Mouse (Mus musculus): ENCODE data around the gene Fbxo17. TPM values are rescaled to one million over a fixed set of nuclear protein-coding genes. Genes with fewer than 3 reads are reported as not detected.
"Not testable (repeated sequence)": the region's sequence is repeated elsewhere in the genome, so short reads cannot be mapped to it uniquely, and the experiment has no call there.

Gene Fbxo17
- polyA plus RNA-seq (2015; fragmentation: Nextera tagmentation; extraction: Ambion mirVana): 4.4 and 5.3 TPM in 2 replicates

DNA sequence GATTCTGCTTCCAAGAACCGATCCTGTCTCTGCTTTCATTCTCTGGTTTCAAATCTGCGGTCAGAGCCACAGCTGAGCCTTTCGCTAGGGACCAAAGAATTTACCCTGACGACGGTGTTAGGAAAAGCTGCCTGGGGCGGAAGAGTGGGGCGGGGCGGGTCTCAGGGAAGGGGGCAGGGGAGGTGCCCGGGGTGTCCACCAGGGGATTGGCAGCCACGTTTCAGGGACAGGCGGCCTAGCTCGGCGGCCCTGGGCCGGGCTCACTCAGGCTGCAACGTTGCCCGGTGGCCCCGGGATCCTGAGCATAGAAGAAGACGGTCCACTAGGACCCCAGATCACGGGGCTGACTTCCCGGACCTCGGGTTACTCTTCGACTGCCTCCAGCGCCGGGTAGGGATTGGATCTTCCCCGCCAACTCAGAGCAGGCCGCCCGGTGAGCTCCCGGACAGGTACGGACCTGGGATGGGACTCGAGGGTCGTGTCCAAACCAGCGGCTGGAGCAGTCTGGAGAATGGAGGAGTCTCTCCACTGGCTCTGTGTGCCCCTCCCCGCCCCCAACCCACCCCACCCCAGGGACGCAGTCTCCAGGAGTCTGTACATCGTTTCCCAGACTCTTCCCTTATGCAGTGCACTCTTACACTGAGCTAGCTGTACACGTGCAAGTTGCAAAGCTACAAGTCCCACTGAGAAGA is at the start of gene Fbxo17:
Fbxo17 (plus strand) TSS at position 215 of the 692 bp plus-strand sequence.
- 0 out of 2 replicates have a peak, but pooled peaks cover 9% of the 10 kb centered on the region for H3K4me1 ChIP-seq

DNA sequence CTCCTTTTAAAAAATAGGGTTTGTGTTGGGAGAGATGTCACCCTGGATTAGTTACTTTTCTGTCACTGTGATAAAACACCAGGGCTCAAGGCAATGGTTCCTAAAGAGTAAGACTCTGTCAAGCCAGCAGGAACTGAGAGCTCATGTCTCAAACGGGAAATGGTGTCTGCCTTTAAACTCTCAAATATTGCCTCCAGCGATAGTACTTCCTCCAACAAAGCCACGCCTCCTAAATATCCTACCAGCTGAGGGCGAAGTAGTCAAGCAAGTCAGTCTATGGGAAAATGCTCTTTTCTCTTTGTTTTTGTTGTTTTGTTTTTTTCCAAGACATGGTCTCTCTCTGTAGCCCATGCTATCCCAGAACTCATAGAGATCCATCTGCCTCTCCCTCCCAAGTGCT is 45.4 kb upstream of the Fbxo17 start:
- Histone ChIP-seq H3K9me3 (replicated peaks) (no peaks in the 10 kb centered on the region; the same call in 1 of the 2 replicates), H3K4me1 (peaks cover 2% of the 10 kb centered on the region), H3K4me3 (no peak overlapping the region), H3K36me3 (ENCODE audit: poor library complexity, severe bottlenecking) (no peaks in the 10 kb centered on the region), H3K27ac (no peak overlapping the region), H3K27me3 (no peaks in the 10 kb centered on the region), H3K4me2 (no peak overlapping the region), H3K9ac (no peak overlapping the region)
- 79% methylated on average over 4 of the region's 4 CpGs for WGBS
- ATAC-seq: no peak

More for the DNA sequence above, at the start of gene Fbxo17:
- H3K9me3 ChIP-seq (replicated peaks): no peaks in the 10 kb centered on the region
- peak within 1 kb of the TSS; percentile 73 for H3K4me2 ChIP-seq
- H3K36me3 ChIP-seq (ENCODE audit: poor library complexity, severe bottlenecking): no peaks in the 10 kb centered on the region
- 1% methylated on average over 36 of the region's 36 CpGs for WGBS
- H3K9ac ChIP-seq: peak within 1 kb of the TSS; percentile 68
- peak; percentile 70 for ATAC-seq
- 0 out of 2 replicates have a peak, but pooled peaks cover 3% of the 10 kb centered on the region for H3K27me3 ChIP-seq
- no peak within 1 kb of the TSS for H3K27ac ChIP-seq
- H3K4me3 ChIP-seq: peak within 1 kb of the TSS; percentile 46

DNA sequence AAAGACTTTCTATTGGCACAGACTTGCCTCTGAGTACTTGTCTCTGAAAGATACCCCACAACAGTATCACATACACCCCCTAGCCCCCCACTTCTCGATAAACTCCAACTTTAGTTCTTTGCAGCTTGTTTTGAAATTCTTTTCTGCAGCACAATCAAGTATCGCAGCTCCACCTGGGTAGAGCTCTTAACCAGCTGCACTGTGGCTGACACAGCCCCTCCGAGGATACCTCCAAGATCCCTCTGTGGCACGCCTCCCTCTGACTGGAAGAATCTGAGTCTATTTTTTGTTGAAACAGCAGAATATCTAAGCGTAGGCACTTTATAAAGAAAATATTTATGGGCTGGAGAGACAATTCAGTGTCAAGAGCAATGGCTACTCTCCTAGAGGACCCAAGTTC is 44.3 kb upstream of the Fbxo17 start:
- H3K27ac ChIP-seq: no peak overlapping the region
- no peak for ATAC-seq
- H3K36me3 ChIP-seq (ENCODE audit: poor library complexity, severe bottlenecking): no peaks in the 10 kb centered on the region
- 92% methylated on average over 5 of the region's 5 CpGs for WGBS
- no peak overlapping the region for H3K4me3 ChIP-seq
- no peaks in the 10 kb centered on the region for H3K27me3 ChIP-seq
- H3K9ac ChIP-seq: no peak overlapping the region
- no peaks in the 10 kb centered on the region; the same call in 1 of the 2 replicates for H3K9me3 ChIP-seq (replicated peaks)
- no peak overlapping the region for H3K4me2 ChIP-seq
- no peaks in the 10 kb centered on the region for H3K4me1 ChIP-seq

DNA sequence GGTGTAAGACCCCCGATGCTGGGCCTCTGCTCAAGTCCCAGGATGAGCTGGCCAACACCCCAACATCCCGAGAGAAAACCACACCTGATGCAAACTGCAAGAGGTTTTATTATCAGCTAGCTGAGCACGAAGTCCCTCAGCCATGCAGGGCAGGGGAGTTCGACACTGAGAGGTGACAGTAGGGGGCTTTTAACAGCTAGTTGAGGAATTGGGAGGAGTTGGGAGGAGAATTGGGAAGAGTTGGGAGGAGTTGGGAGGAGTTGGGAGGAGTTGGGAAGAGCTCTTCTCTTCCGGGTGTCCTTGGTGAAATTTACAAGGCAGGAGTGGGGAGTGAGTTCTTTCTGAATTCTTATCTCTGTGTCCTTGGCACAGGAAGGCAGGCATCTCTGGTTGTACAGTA is 43.8 kb upstream of the Fbxo17 start:
- H3K4me3 ChIP-seq; H3K9ac ChIP-seq; H3K36me3 ChIP-seq (ENCODE audit: poor library complexity, severe bottlenecking); H3K9me3 ChIP-seq (replicated peaks); H3K27me3 ChIP-seq; H3K27ac ChIP-seq; H3K4me1 ChIP-seq; ATAC-seq; H3K4me2 ChIP-seq: not testable (repeated sequence)
- 75% methylated on average over 5 of the region's 5 CpGs for WGBS

DNA sequence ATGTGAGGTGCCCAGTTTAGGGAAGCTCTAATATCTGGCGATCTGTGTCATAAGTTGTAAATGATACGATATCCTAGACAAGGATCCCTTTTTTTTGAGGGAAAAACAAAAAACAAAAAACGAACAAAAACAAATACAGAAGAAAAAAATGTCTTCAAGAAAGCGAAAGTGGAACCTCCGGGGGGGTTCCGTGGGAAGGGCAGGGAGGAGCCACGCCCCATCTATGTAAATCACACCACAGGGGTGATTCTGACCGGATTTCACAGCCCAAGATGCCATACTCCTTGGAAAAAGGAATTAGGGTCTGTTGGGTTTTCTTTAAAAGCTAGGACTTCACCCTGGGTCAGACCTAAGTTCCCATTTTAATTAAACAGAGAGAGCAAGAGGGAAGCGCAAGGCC is 41.6 kb upstream of the Fbxo17 start:
- Histone ChIP-seq H3K36me3 (ENCODE audit: poor library complexity, severe bottlenecking) (no peaks in the 10 kb centered on the region), H3K9ac (no peak overlapping the region), H3K4me2 (no peak overlapping the region), H3K27me3 (no peaks in the 10 kb centered on the region), H3K9me3 (replicated peaks) (no peaks in the 10 kb centered on the region; the same call in 1 of the 2 replicates), H3K27ac (no peak overlapping the region), H3K4me3 (no peak overlapping the region), H3K4me1 (no peaks in the 10 kb centered on the region)
- no peak for ATAC-seq
- 77% methylated on average over 9 of the region's 9 CpGs for WGBS

DNA sequence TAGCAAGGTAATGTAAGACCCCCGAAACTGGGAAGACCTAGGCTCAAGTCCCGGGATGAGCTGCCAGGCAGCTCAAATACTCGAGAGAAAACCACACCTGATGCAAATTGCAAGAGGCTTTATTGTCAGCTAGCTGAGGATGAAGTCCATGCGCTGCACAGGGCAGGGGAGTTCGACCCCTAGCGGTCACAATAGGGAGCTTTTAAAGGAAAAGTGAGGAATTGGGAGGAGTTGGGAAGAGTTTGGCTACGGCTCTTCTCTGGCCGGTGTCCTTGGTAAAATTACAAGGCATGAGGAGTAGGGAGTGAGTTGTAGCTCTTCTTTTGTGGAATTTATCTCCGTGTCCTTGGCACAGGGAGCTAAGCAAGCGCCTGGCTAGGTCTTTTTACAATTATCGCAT is 40.9 kb upstream of the Fbxo17 start:
- H3K9ac ChIP-seq: no peak overlapping the region
- H3K4me1 ChIP-seq: no peaks in the 10 kb centered on the region
- H3K27ac ChIP-seq: no peak overlapping the region
- no peaks in the 10 kb centered on the region for H3K36me3 ChIP-seq (ENCODE audit: poor library complexity, severe bottlenecking)
- no peak overlapping the region for H3K4me3 ChIP-seq
- H3K9me3 ChIP-seq (replicated peaks): no peaks in the 10 kb centered on the region; the same call in 1 of the 2 replicates
- H3K4me2 ChIP-seq: no peak overlapping the region
- H3K27me3 ChIP-seq: no peaks in the 10 kb centered on the region
- 46% methylated on average over 11 of the region's 11 CpGs for WGBS
- ATAC-seq: no peak

DNA sequence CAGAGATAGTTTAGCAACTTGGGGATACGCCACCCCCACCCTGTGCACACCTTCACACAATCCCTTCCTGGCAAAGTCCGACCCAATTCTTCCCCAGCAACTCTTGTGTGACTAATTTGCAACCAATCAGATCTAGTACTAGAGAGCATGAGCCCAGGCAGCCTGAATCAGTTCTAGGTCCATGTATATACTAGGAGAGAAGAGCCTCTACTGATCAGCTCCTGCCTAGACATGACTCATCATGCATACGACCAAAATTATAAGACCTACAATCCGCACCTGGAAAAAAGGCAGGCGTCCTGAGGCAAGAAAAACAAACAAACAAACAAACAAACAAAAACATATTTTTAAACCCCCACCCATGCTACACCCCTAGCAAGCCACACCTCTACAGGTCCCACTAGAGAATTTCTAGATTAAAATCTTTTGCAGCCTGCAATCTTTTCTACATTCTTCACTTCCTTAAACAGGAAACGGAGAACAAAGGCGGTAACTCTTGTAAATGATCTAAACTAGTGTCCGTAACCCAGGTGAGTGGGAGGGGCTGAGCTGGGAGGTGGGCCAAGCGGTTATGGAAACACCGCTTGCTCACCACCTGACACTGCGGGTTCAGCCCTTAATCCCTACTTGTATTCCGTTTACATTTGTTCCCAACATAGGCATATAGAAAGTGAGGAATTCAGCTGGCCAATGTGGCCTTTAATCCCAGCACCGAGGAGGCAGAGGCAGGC is 39.6 kb upstream of the Fbxo17 start:
- Histone ChIP-seq H3K9me3 (replicated peaks) (no peaks in the 10 kb centered on the region; the same call in 1 of the 2 replicates), H3K9ac (no peak overlapping the region), H3K36me3 (ENCODE audit: poor library complexity, severe bottlenecking) (no peaks in the 10 kb centered on the region), H3K27me3 (no peaks in the 10 kb centered on the region), H3K4me2 (no peak overlapping the region), H3K27ac (no peak overlapping the region), H3K4me3 (no peak overlapping the region), H3K4me1 (no peaks in the 10 kb centered on the region)
- WGBS: 87% methylated on average over 13 of the region's 13 CpGs
- no peak for ATAC-seq

DNA sequence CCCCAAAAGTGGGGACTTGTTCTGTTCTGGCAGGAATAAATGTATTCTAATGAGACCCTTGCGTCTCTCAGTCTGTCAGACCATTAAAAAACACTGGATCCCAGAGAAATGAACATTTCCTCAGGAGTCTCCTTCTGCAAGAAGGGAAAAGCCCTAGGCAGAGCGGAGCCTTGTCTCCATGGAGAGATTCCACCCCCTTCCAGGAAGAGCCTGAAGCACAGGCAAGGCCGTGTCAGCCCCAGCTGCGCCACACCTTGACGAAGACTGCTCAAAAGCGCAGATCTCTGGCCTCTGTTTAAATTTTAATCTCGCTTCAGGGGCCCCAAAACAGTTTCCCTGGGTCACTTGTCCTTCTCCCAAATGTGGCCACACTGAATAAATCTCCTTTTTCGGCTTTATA is 39.0 kb upstream of the Fbxo17 start:
- Histone ChIP-seq H3K27me3 (no peaks in the 10 kb centered on the region), H3K36me3 (ENCODE audit: poor library complexity, severe bottlenecking) (no peaks in the 10 kb centered on the region), H3K4me2 (no peak overlapping the region), H3K9ac (no peak overlapping the region), H3K4me3 (no peak overlapping the region), H3K27ac (no peak overlapping the region), H3K4me1 (no peaks in the 10 kb centered on the region), H3K9me3 (replicated peaks) (no peaks in the 10 kb centered on the region; the same call in 1 of the 2 replicates)
- no peak for ATAC-seq
- WGBS: 91% methylated on average over 8 of the region's 8 CpGs

DNA sequence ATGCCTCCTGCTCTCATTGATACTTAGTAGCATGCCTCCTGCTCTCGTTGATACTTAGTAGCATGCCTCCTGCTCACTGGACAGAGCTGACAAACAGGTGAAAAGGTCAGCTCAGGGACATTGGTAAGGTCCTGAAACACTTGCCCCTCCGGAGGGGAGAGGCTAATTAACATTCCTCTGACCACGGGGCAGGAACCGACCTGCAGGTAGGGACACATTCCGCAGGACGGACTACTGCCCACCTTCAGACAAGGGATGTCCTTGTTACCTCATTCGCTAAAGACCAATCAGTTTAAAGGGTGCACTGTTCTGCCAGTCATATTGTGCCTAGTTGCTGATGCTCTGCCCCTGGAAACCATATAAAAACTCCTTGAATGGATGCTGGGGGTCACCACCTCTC is 25.5 kb upstream of the Fbxo17 start:
- peaks cover 28% of the 10 kb centered on the region for H3K27me3 ChIP-seq
- H3K4me2 ChIP-seq: no peak overlapping the region
- H3K9me3 ChIP-seq (replicated peaks): no peaks in the 10 kb centered on the region
- 70% methylated on average over 7 of the region's 7 CpGs for WGBS
- no peak overlapping the region for H3K9ac ChIP-seq
- no peak for ATAC-seq
- H3K36me3 ChIP-seq (ENCODE audit: poor library complexity, severe bottlenecking): no peaks in the 10 kb centered on the region
- peaks cover 21% of the 10 kb centered on the region; the same call in 1 of the 2 replicates for H3K4me1 ChIP-seq
- no peak overlapping the region for H3K4me3 ChIP-seq
- no peak overlapping the region for H3K27ac ChIP-seq

DNA sequence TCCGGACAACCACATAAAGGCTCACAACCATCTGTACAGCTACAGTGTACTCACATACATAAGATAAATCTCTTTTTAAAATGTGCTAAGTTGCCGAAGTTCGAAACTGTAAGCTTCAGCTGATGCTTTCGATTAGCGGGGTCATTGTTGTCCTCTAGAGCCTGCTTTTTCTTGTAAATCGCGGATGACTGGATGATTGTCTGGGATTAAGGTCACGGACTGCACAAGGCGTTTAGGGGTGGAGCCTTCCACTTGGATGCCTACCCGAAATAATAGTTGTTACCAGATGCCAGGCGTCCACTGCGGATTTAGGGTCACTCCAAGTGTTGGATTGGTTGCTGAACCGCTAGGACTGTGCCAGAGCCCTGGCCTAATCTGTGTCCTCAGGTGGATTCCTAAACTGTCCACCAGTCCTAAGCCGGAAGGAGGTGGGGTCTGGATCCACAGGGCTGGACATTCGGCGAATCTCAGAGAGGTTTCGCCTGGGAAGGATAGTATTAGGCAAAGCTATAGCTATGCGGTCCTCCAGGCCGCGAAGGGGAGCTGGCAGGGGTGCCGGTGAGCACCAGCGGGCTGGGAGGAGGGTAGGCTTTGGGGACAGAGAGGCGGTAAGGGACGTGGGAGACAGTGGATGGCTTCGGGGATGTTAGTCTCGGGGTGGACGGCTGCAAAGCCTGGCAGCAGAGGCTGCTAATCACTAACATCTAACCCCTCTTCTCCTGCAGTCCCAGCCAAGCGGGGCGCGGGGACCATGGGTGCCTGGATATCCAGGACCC is 23.9 kb upstream of the Fbxo17 start, which contains the start of gene Fbxo27:
Fbxo27 (plus strand) TSS at position 305 of the 776 bp plus-strand sequence.
- no peaks in the 10 kb centered on the region for H3K36me3 ChIP-seq (ENCODE audit: poor library complexity, severe bottlenecking)
- ATAC-seq: peak; percentile 53; the same call in 1 of the 2 replicates
- H3K27ac ChIP-seq: no peak within 1 kb of the TSS
- peak within 1 kb of the TSS; percentile 57 for H3K4me3 ChIP-seq
- H3K4me1 ChIP-seq: peaks cover 21% of the 10 kb centered on the region; the same call in 1 of the 2 replicates
- H3K9ac ChIP-seq: peak within 1 kb of the TSS; percentile 66
- peaks cover 28% of the 10 kb centered on the region for H3K27me3 ChIP-seq
- no peaks in the 10 kb centered on the region for H3K9me3 ChIP-seq (replicated peaks)
- peak within 1 kb of the TSS; percentile 91 for H3K4me2 ChIP-seq
- WGBS: 17% methylated on average over 27 of the region's 30 CpGs

DNA sequence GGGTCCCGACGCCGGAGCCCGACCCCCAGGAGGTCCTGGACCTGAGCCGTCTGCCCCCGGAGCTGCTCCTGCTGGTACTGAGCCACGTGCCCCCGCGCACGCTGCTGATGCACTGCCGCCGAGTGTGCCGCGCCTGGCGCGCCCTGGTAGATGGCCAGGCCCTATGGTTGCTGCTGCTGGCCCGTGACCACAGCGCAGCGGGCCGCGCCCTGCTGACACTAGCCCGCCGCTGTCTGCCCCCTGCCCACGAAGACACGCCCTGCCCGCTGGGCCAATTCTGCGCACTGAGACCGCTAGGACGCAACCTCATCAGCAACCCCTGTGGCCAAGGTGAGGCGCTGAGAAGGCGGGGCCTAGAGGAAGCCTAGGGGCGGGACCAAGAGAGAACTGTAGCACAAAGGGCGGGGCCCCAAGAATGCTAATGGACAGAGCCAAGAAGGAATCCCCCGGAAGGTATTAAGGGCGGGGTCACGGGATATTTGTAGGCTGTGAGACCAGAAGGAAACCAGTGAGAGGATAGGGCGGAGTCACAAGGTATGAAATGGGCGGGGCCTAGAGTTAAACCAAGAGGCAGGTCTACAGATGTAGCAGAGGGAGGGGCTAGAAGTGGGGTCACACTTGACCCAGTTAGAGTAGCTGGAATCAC is 23.2 kb upstream of the Fbxo17 start:
- no peaks in the 10 kb centered on the region for H3K36me3 ChIP-seq (ENCODE audit: poor library complexity, severe bottlenecking)
- peak overlapping the region; percentile 91 for H3K4me2 ChIP-seq
- no peaks in the 10 kb centered on the region for H3K9me3 ChIP-seq (replicated peaks)
- peak; percentile 75 for ATAC-seq
- peaks cover 28% of the 10 kb centered on the region for H3K27me3 ChIP-seq
- WGBS: under 1% methylated on average over 38 of the region's 38 CpGs
- H3K9ac ChIP-seq: peak overlapping the region; percentile 66
- H3K4me1 ChIP-seq: peaks cover 21% of the 10 kb centered on the region; the same call in 1 of the 2 replicates
- no peak overlapping the region for H3K27ac ChIP-seq
- H3K4me3 ChIP-seq: peak overlapping the region; percentile 57

Measured in forebrain, embryonic 13.5 days (tissue).